Mouse (Mus musculus): ENCODE data around the gene Rasal2.

Rasal2 gene

GRCm38 (mm10) chr1:157412454-157413369, at the start of gene Rasal2:
Rasal2 (minus strand) TSS chr1:157412595.
- DNase-seq (ENCODE audit: extremely low read depth, low read depth) = peak; percentile 96

- no peak for DNase-seq (ENCODE audit: extremely low read depth, low read depth)
Measured at GRCm38 (mm10) chr1:157461276-157461675, 48.9 kb upstream of the Rasal2 start.

- no peak for DNase-seq (ENCODE audit: extremely low read depth, low read depth)
Measured at GRCm38 (mm10) chr1:157459904-157460303, 47.5 kb upstream of the Rasal2 start.

GRCm38 (mm10) chr1:157458421-157459208, 46.2 kb upstream of the Rasal2 start, which contains the start of gene Cryzl2:
Cryzl2 (plus strand) TSS chr1:157458577.
- DNase-seq (ENCODE audit: extremely low read depth, low read depth) = no peak

- DNase-seq (ENCODE audit: extremely low read depth, low read depth) = no peak
Measured at GRCm38 (mm10) chr1:157457789-157458188, 45.4 kb upstream of the Rasal2 start.

GRCm38 (mm10) chr1:157454876-157455275, 42.5 kb upstream of the Rasal2 start:
- no peak for DNase-seq (ENCODE audit: extremely low read depth, low read depth)

GRCm38 (mm10) chr1:157452759-157453549, 40.6 kb upstream of the Rasal2 start:
- DNase-seq (ENCODE audit: extremely low read depth, low read depth) = no peak

- DNase-seq (ENCODE audit: extremely low read depth, low read depth) = no peak
Measured at GRCm38 (mm10) chr1:157452284-157452683, 39.9 kb upstream of the Rasal2 start.

- DNase-seq (ENCODE audit: extremely low read depth, low read depth) = no peak
Measured at GRCm38 (mm10) chr1:157449981-157450636, 37.7 kb upstream of the Rasal2 start.

- no peak for DNase-seq (ENCODE audit: extremely low read depth, low read depth)
Measured at GRCm38 (mm10) chr1:157449532-157449931, 37.1 kb upstream of the Rasal2 start.

- DNase-seq (ENCODE audit: extremely low read depth, low read depth) = no peak
Measured at GRCm38 (mm10) chr1:157448805-157449188, 36.4 kb upstream of the Rasal2 start.

GRCm38 (mm10) chr1:157448164-157448804, 35.9 kb upstream of the Rasal2 start:
- DNase-seq (ENCODE audit: extremely low read depth, low read depth) = no peak

- no peak for DNase-seq (ENCODE audit: extremely low read depth, low read depth)
Measured at GRCm38 (mm10) chr1:157447142-157447541, 34.7 kb upstream of the Rasal2 start.

GRCm38 (mm10) chr1:157446325-157446724, 33.9 kb upstream of the Rasal2 start:
- no peak for DNase-seq (ENCODE audit: extremely low read depth, low read depth)

- no peak for DNase-seq (ENCODE audit: extremely low read depth, low read depth)
Measured at GRCm38 (mm10) chr1:157445398-157445910, 33.1 kb upstream of the Rasal2 start.

GRCm38 (mm10) chr1:157444632-157445300, 32.4 kb upstream of the Rasal2 start:
- DNase-seq (ENCODE audit: extremely low read depth, low read depth) = no peak

GRCm38 (mm10) chr1:157443723-157444561, 31.5 kb upstream of the Rasal2 start:
- DNase-seq (ENCODE audit: extremely low read depth, low read depth) = no peak

- no peak for DNase-seq (ENCODE audit: extremely low read depth, low read depth)
Measured at GRCm38 (mm10) chr1:157443026-157443722, 30.8 kb upstream of the Rasal2 start.
